Comparison of ENCODE assay signal across 8 mouse cellular contexts in genomic region chr16:76321527-76322165, GRCm38 (mm10). TPM values are rescaled to one million over a fixed set of nuclear protein-coding genes. Genes with fewer than 3 reads are reported as not detected.
DNase-seq lines count a peak whose midpoint lies in the region; ATAC-seq and TF ChIP-seq lines count a peak whose summit lies in the region.

No protein-coding gene starts in this region.

- H3K27me3 ChIP-seq in heart, embryonic 11.5 days (ENCODE audit: control insufficient read depth, insufficient read depth, low read length), result no peaks in the 10 kb centered on the region

- no peak overlapping the region for H3K4me3 ChIP-seq in bone marrow macrophage, adult 2 months (ENCODE audit: insufficient read depth, low read length)
- H3K4me3 ChIP-seq in heart, embryonic 11.5 days (ENCODE audit: low read depth, low read length), result peak overlapping the region; percentile 21; the same call in 1 of the 2 replicates
- H3K4me3 ChIP-seq in olfactory bulb, adult 2 months (ENCODE audit: insufficient read depth, low read depth, low read length), result no peak overlapping the region

- H3K9me3 ChIP-seq in heart, embryonic 11.5 days (replicated peaks; ENCODE audit: control insufficient read depth, low read length), result no peaks in the 10 kb centered on the region

- H3K36me3 ChIP-seq in heart, embryonic 11.5 days (ENCODE audit: control insufficient read depth, insufficient read depth, low read length), result no peaks in the 10 kb centered on the region

- ATAC-seq in heart, embryonic 11.5 days (replicated peaks; ENCODE audit: insufficient number of reproducible peaks, low FRiP score, low TSS enrichment), result no peak
- no peak for ATAC-seq in erythroid progenitor cell, adult 5-6 weeks (replicated peaks; ENCODE audit: low FRiP score, poor library complexity, severe bottlenecking)

- WGBS in heart, embryonic 11.5 days (ENCODE audit: insufficient replicate concordance), result 12% methylated on average over 11 of the region's 11 CpGs
- 30% methylated on average over 11 of the region's 11 CpGs for WGBS in olfactory bulb, adult 2 months

- peak overlapping the region; percentile 54 for H3K4me2 ChIP-seq in heart, embryonic 11.5 days

- DNase-seq in heart, adult 18-20 months, result peak; percentile 36 to 45
- no peak for DNase-seq in heart, postnatal 25 days (ENCODE audit: low spot score)
- DNase-seq in kidney, postnatal 10 days, result peak; percentile 47
- DNase-seq in spleen, adult 18-20 months, result no peak

- H3K4me1 ChIP-seq in bone marrow macrophage, adult 2 months (ENCODE audit: control insufficient read depth, insufficient read depth, low read length), result peaks cover 13% of the 10 kb centered on the region
- H3K4me1 ChIP-seq in heart, embryonic 11.5 days (ENCODE audit: control insufficient read depth, insufficient read depth, low read length), result peaks cover 26% of the 10 kb centered on the region
- H3K4me1 ChIP-seq in olfactory bulb, adult 2 months (ENCODE audit: control insufficient read depth, insufficient read depth, low read length), result peaks cover 9% of the 10 kb centered on the region

- TF ChIP-seq POLR2A in bone marrow macrophage, adult 2 months (IDR thresholded peaks at IDR 0.05; ENCODE audit: borderline replicate concordance, low read depth, low read length), result no peak
- no peak for TF ChIP-seq POLR2A in olfactory bulb, adult 2 months (IDR thresholded peaks at IDR 0.05; ENCODE audit: insufficient read depth, low read depth, low read length)

- H3K9ac ChIP-seq in heart, embryonic 11.5 days (ENCODE audit: low read depth, low read length), result peak overlapping the region; percentile 67

- intact Hi-C loops in heart, postnatal 25 days (cut with DNase I), result loop anchor here (5.0 kb wide), 1 partner anchor 34 kb away; no protein-coding TSS in a partner anchor

- TF ChIP-seq CTCF in bone marrow macrophage, adult 2 months (IDR thresholded peaks at IDR 0.05; ENCODE audit: low read depth, low read length), result no peak
- no peak for TF ChIP-seq CTCF in olfactory bulb, adult 2 months (IDR thresholded peaks at IDR 0.05; ENCODE audit: insufficient read depth, low read depth, low read length)

- H3K27ac ChIP-seq in bone marrow macrophage, adult 2 months (ENCODE audit: insufficient read depth, low read depth, low read length), result peak overlapping the region; percentile 6; the same call in 1 of the 2 replicates
- peak overlapping the region; percentile 37 for H3K27ac ChIP-seq in heart, embryonic 11.5 days (ENCODE audit: low read depth, low read length)
- 0 out of 2 replicates have a peak overlapping the region, but pooled peaks have one; percentile 25 for H3K27ac ChIP-seq in olfactory bulb, adult 2 months (ENCODE audit: insufficient read depth, low read depth, low read length)

RNA-seq across cellular contexts. Expression of gene Nrip1, which starts 52.0 kb away (rescaled TPM):
- total RNA-seq in heart, adult 18-20 months (2021), result 10 to 100 TPM; 18.3 to 19.8 TPM
- 10 to 100 TPM; 23.4 to 27.3 TPM for total RNA-seq in heart, postnatal 25 days (2021)
- 9.2 and 9.6 TPM in 2 replicates for polyA plus RNA-seq in bone marrow macrophage, adult 2 months (2012; ENCODE audit: insufficient read depth, insufficient read length, missing spikeins)
- polyA plus RNA-seq in heart, embryonic 11.5 days (2014; fragmentation: Nextera tagmentation; extraction: Ambion mirVana), result 23.6 and 26.5 TPM in 2 replicates
- polyA plus RNA-seq in olfactory bulb, adult 2 months (2012; ENCODE audit: insufficient read depth, insufficient read length, low replicate concordance, missing spikeins), result not detected in 2 replicates
- 72.1 and 83.4 TPM in 2 replicates for total RNA-seq in erythroid progenitor cell, adult 5-6 weeks (2015; ENCODE audit: low replicate concordance)
- total RNA-seq in erythroid progenitor cell, adult 5-6 weeks (2017; ENCODE audit: low replicate concordance), result 62.9 and 99.2 TPM in 2 replicates

Comparison
In these comparisons a context has a peak if more than half of its experiments do, and no peak if none do; other contexts are left out.
1. DNase-seq: peak in heart, adult 18-20 months (2 of 2) and kidney, postnatal 10 days (single experiment); none in heart, postnatal 25 days (single experiment) and spleen, adult 18-20 months (0 of 2).
2. Peak in every context shown above with its lines, with median percentiles within 50 percentile points of each other: H3K27ac ChIP-seq.